ENCODE assay signal across 9 mouse cellular contexts in genomic region chr11:72457995-72458496, GRCm38 (mm10). TPM values are rescaled to one million over a fixed set of nuclear protein-coding genes. Genes with fewer than 3 reads are reported as not detected.
DNase-seq lines count a peak whose midpoint lies in the region; ATAC-seq and TF ChIP-seq lines count a peak whose summit lies in the region.
"Had no signal": no experiment of that assay in that cellular context is flagged by ENCODE, and none has a peak within 500 bp of the region (broad histone marks: within the 10 kb centered on the region; RNA-seq: fewer than 3 reads in every experiment).

No protein-coding gene starts in this region.

- peak; percentile 59; the same call in 1 of the 2 replicates for ATAC-seq in hindbrain, embryonic 15.5 days (ENCODE audit: low FRiP score, low read depth)
- no peak for ATAC-seq in hindbrain, embryonic 11.5 days (ENCODE audit: low FRiP score)
- peak; percentile 69 for ATAC-seq in stomach, embryonic 16.5 days (ENCODE audit: insufficient read depth, low FRiP score)
- no peak for ATAC-seq in erythroblast, adult 5-6 weeks (replicated peaks; ENCODE audit: low FRiP score, poor library complexity, severe bottlenecking)

- H3K4me2 ChIP-seq in hindbrain, embryonic 15.5 days: no peak overlapping the region
- H3K4me2 ChIP-seq in hindbrain, embryonic 11.5 days (replicated peaks; ENCODE audit: low read depth, low read length): no peak overlapping the region
- H3K4me2 ChIP-seq in stomach, embryonic 16.5 days (ENCODE audit: low read depth, low read length): no peak overlapping the region

- H3K27ac ChIP-seq in hindbrain, embryonic 15.5 days (replicated peaks): no peak overlapping the region
- H3K27ac ChIP-seq in hindbrain, embryonic 11.5 days (ENCODE audit: low read depth, low read length): no peak overlapping the region
- peak overlapping the region; percentile 64 for H3K27ac ChIP-seq in liver, adult 2 months (replicated peaks; ENCODE audit: insufficient read depth, low read depth, low read length)
- H3K27ac ChIP-seq in stomach, embryonic 16.5 days (ENCODE audit: low read length): peak overlapping the region; percentile 45; the same call in 1 of the 2 replicates

- no peak for TF ChIP-seq POLR2A in liver, adult 2 months (IDR thresholded peaks at IDR 0.05; ENCODE audit: extremely low read depth, insufficient read depth, low read length)

- intact Hi-C loops in heart, postnatal 14 days (cut with DNase I): loop anchor here (2.0 kb wide), 1 partner anchor 31 kb away; the partner anchor contains the start of gene Spns2

- H3K36me3 ChIP-seq in hindbrain, embryonic 15.5 days: peaks cover 15% of the 10 kb centered on the region; the same call in 1 of the 2 replicates
- H3K36me3 ChIP-seq in hindbrain, embryonic 11.5 days (ENCODE audit: control insufficient read depth, insufficient read depth, low read length): no peaks in the 10 kb centered on the region
- peaks cover 11% of the 10 kb centered on the region for H3K36me3 ChIP-seq in liver, adult 2 months (ENCODE audit: control insufficient read depth, insufficient read depth, low read length)
- H3K36me3 ChIP-seq in stomach, embryonic 16.5 days (ENCODE audit: control insufficient read depth, insufficient read depth, low read length): no peaks in the 10 kb centered on the region

- DNase-seq in hindbrain, embryonic 11.5 days (ENCODE audit: low spot score): no peak
- peak; percentile 54 to 55 for DNase-seq in heart, postnatal 14 days
- DNase-seq in liver, adult 2 months (ENCODE audit: extremely low read depth, low read depth, low spot score): no peak
- no peak for DNase-seq in urinary bladder, postnatal 10 days (ENCODE audit: low spot score)
- DNase-seq in layer of hippocampus, adult 8-10 months (ENCODE audit: low spot score in 2 of 2): no peak

- H3K79me2 ChIP-seq in liver, adult 2 months (ENCODE audit: control insufficient read depth, insufficient read depth, low read length): no peaks in the 10 kb centered on the region; the same call in 1 of the 2 replicates

- no peak overlapping the region for H3K9ac ChIP-seq in hindbrain, embryonic 15.5 days
- H3K9ac ChIP-seq in hindbrain, embryonic 11.5 days (ENCODE audit: low read depth, low read length): no peak overlapping the region
- peak overlapping the region; percentile 35; the same call in 1 of the 2 replicates for H3K9ac ChIP-seq in liver, adult 2 months (ENCODE audit: low read depth, low read length)
- 0 out of 2 replicates have a peak overlapping the region, but pooled peaks have one; percentile 29 for H3K9ac ChIP-seq in stomach, embryonic 16.5 days (ENCODE audit: low read length)

- TF ChIP-seq CTCF in liver, adult 2 months (IDR thresholded peaks at IDR 0.05; ENCODE audit: low read depth, low read length): no peak

- no peaks in the 10 kb centered on the region for H3K27me3 ChIP-seq in hindbrain, embryonic 15.5 days
- no peaks in the 10 kb centered on the region for H3K27me3 ChIP-seq in hindbrain, embryonic 11.5 days (ENCODE audit: control insufficient read depth, insufficient read depth, low read length)
- H3K27me3 ChIP-seq in liver, adult 2 months (ENCODE audit: control insufficient read depth, insufficient read depth, low read length): no peaks in the 10 kb centered on the region
- H3K27me3 ChIP-seq in stomach, embryonic 16.5 days (ENCODE audit: control insufficient read depth, insufficient read depth, low read length): no peaks in the 10 kb centered on the region

- no peaks in the 10 kb centered on the region for H3K9me3 ChIP-seq in hindbrain, embryonic 15.5 days
- H3K9me3 ChIP-seq in hindbrain, embryonic 11.5 days (ENCODE audit: control insufficient read depth, low read length): no peaks in the 10 kb centered on the region
- no peaks in the 10 kb centered on the region for H3K9me3 ChIP-seq in stomach, embryonic 16.5 days (replicated peaks; ENCODE audit: control insufficient read depth, low read length)

- H3K4me1 ChIP-seq in hindbrain, embryonic 15.5 days (replicated peaks): peaks cover 5% of the 10 kb centered on the region; the same call in 1 of the 2 replicates
- H3K4me1 ChIP-seq in hindbrain, embryonic 11.5 days (replicated peaks; ENCODE audit: control insufficient read depth, insufficient read depth, low read length): peaks cover 7% of the 10 kb centered on the region
- H3K4me1 ChIP-seq in liver, adult 2 months (ENCODE audit: control insufficient read depth, insufficient read depth, low read length): peaks cover 14% of the 10 kb centered on the region
- H3K4me1 ChIP-seq in stomach, embryonic 16.5 days (ENCODE audit: control insufficient read depth, insufficient read depth, low read length): peaks cover 12% of the 10 kb centered on the region; the same call in 1 of the 2 replicates

- WGBS in hindbrain, embryonic 15.5 days: 77% methylated on average over 12 of the region's 12 CpGs
- WGBS in hindbrain, embryonic 11.5 days: 72% methylated on average over 12 of the region's 12 CpGs
- 72% methylated on average over 12 of the region's 12 CpGs for WGBS in liver, adult 2 months
- WGBS in stomach, embryonic 16.5 days: 56% methylated on average over 12 of the region's 12 CpGs

- H3K4me3 ChIP-seq in hindbrain, embryonic 15.5 days: no peak overlapping the region
- H3K4me3 ChIP-seq in hindbrain, embryonic 11.5 days (ENCODE audit: low read depth, low read length): no peak overlapping the region
- peak overlapping the region; percentile 9; the same call in 1 of the 2 replicates for H3K4me3 ChIP-seq in liver, adult 2 months (ENCODE audit: insufficient read depth, low read depth, low read length)
- no peak overlapping the region for H3K4me3 ChIP-seq in stomach, embryonic 16.5 days (replicated peaks; ENCODE audit: low read length)
- H3K4me3 ChIP-seq: myocyte had no signal

RNA-seq across cellular contexts. Expression of gene Mybbp1a, which starts 16.9 kb away (rescaled TPM):
- 62.1 and 65.9 TPM in 2 replicates for polyA plus RNA-seq in hindbrain, embryonic 15.5 days (2015; fragmentation: Nextera tagmentation; extraction: Ambion mirVana)
- 112 and 145 TPM in 2 replicates for polyA plus RNA-seq in hindbrain, embryonic 11.5 days (2014; fragmentation: Nextera tagmentation; extraction: Ambion mirVana)
- total RNA-seq in heart, postnatal 14 days (2021): 10 to 100 TPM; 38.0 to 38.4 TPM
- total RNA-seq in liver, adult 2 months (2014; rRNA removed): 13.7 and 18.8 TPM in 2 replicates
- 14.8 and 21.6 TPM in 2 replicates for polyA plus RNA-seq in liver, adult 2 months (2012; rRNA removed)
- 117 and 133 TPM in 2 replicates for polyA plus RNA-seq in stomach, embryonic 16.5 days (2015; fragmentation: Nextera tagmentation; extraction: Ambion mirVana)
- 10 to 100 TPM; 55.2 to 64.5 (median 57.8) TPM for total RNA-seq in layer of hippocampus, adult 8-10 months (2022)
- total RNA-seq in erythroblast, adult 5-6 weeks (2015; ENCODE audit: low replicate concordance): 44.7 and 49.6 TPM in 2 replicates
- 11.8 and 27.4 TPM in 2 replicates for total RNA-seq in erythroblast, adult 5-6 weeks (2017; ENCODE audit: low replicate concordance)

RNA-seq across cellular contexts. Expression of gene Ggt6, which starts 22.7 kb away (rescaled TPM):
- not detected in 2 replicates for polyA plus RNA-seq in hindbrain, embryonic 15.5 days (2015; fragmentation: Nextera tagmentation; extraction: Ambion mirVana)
- not detected in 2 replicates for polyA plus RNA-seq in hindbrain, embryonic 11.5 days (2014; fragmentation: Nextera tagmentation; extraction: Ambion mirVana)
- under 1 TPM in 1 of 2 experiments, not detected in 1; 0.39 TPM for total RNA-seq in heart, postnatal 14 days (2021)
- 13.6 and 16.2 TPM in 2 replicates for total RNA-seq in liver, adult 2 months (2014; rRNA removed)
- polyA plus RNA-seq in liver, adult 2 months (2012; rRNA removed): 33.7 and 44.3 TPM in 2 replicates
- 8.1 and 8.9 TPM in 2 replicates for polyA plus RNA-seq in stomach, embryonic 16.5 days (2015; fragmentation: Nextera tagmentation; extraction: Ambion mirVana)
- under 1 TPM in 1 of 4 experiments, not detected in 3; 0.23 TPM for total RNA-seq in layer of hippocampus, adult 8-10 months (2022)
- not detected in 2 replicates for total RNA-seq in erythroblast, adult 5-6 weeks (2015; ENCODE audit: low replicate concordance)
- total RNA-seq in erythroblast, adult 5-6 weeks (2017; ENCODE audit: low replicate concordance): not detected in 2 replicates
- polyA plus RNA-seq: myocyte had no signal

RNA-seq across cellular contexts. Expression of gene Spns2, which starts 31.7 kb away (rescaled TPM):
- 9.7 and 11.4 TPM in 2 replicates for polyA plus RNA-seq in hindbrain, embryonic 15.5 days (2015; fragmentation: Nextera tagmentation; extraction: Ambion mirVana)
- 5.3 and 6.2 TPM in 2 replicates for polyA plus RNA-seq in hindbrain, embryonic 11.5 days (2014; fragmentation: Nextera tagmentation; extraction: Ambion mirVana)
- total RNA-seq in heart, postnatal 14 days (2021): 10 to 100 TPM; 16.5 to 16.8 TPM
- 25.4 and 41.1 TPM in 2 replicates for total RNA-seq in liver, adult 2 months (2014; rRNA removed)
- polyA plus RNA-seq in liver, adult 2 months (2012; rRNA removed): 47.3 and 65.1 TPM in 2 replicates
- polyA plus RNA-seq in stomach, embryonic 16.5 days (2015; fragmentation: Nextera tagmentation; extraction: Ambion mirVana): 5.7 and 7.3 TPM in 2 replicates
- 100 to 1,000 TPM in 1 of 4 experiments, 10 to 100 TPM in 3; 84.0 to 104 (median 92.3) TPM for total RNA-seq in layer of hippocampus, adult 8-10 months (2022)
- 1.3 TPM in 1 of 2 replicates, not detected in the other for total RNA-seq in erythroblast, adult 5-6 weeks (2015; ENCODE audit: low replicate concordance)
- 1.4 and 2.0 TPM in 2 replicates for total RNA-seq in erythroblast, adult 5-6 weeks (2017; ENCODE audit: low replicate concordance)

RNA-seq across cellular contexts. Expression of gene Smtnl2, which starts 46.5 kb away (rescaled TPM):
- 9.9 and 10.2 TPM in 2 replicates for polyA plus RNA-seq in hindbrain, embryonic 15.5 days (2015; fragmentation: Nextera tagmentation; extraction: Ambion mirVana)
- 4.7 and 8.7 TPM in 2 replicates for polyA plus RNA-seq in hindbrain, embryonic 11.5 days (2014; fragmentation: Nextera tagmentation; extraction: Ambion mirVana)
- total RNA-seq in heart, postnatal 14 days (2021): 10 to 100 TPM; 27.1 to 30.5 TPM
- 0.47 and 0.55 TPM in 2 replicates for total RNA-seq in liver, adult 2 months (2014; rRNA removed)
- polyA plus RNA-seq in liver, adult 2 months (2012; rRNA removed): 0.43 and 0.93 TPM in 2 replicates
- polyA plus RNA-seq in stomach, embryonic 16.5 days (2015; fragmentation: Nextera tagmentation; extraction: Ambion mirVana): 44.0 and 46.2 TPM in 2 replicates
- total RNA-seq in layer of hippocampus, adult 8-10 months (2022): 1 to 10 TPM; 1.3 to 3.9 (median 2.0) TPM
- total RNA-seq in erythroblast, adult 5-6 weeks (2015; ENCODE audit: low replicate concordance): not detected in 2 replicates
- total RNA-seq in erythroblast, adult 5-6 weeks (2017; ENCODE audit: low replicate concordance): not detected in 2 replicates

Comparison
In these comparisons a context has a peak if more than half of its experiments do, and no peak if none do; other contexts are left out.
1. ATAC-seq: peak in hindbrain, embryonic 15.5 days (single experiment) and stomach, embryonic 16.5 days (single experiment); none in hindbrain, embryonic 11.5 days (single experiment) and erythroblast, adult 5-6 weeks (single experiment).
2. H3K27ac ChIP-seq: peak in liver, adult 2 months (single experiment) and stomach, embryonic 16.5 days (single experiment); none in hindbrain, embryonic 15.5 days (single experiment) and hindbrain, embryonic 11.5 days (single experiment).
3. H3K9ac ChIP-seq: peak in liver, adult 2 months (single experiment) and stomach, embryonic 16.5 days (single experiment); none in hindbrain, embryonic 15.5 days (single experiment) and hindbrain, embryonic 11.5 days (single experiment).
4. DNase-seq: peak in heart, postnatal 14 days (2 of 2); none in hindbrain, embryonic 11.5 days (single experiment), liver, adult 2 months (single experiment), urinary bladder, postnatal 10 days (single experiment) and layer of hippocampus, adult 8-10 months (0 of 2).
5. RNA of gene Ggt6, which starts 22.7 kb away (total RNA-seq): 13.6 to 16.2 TPM in liver, adult 2 months; 0.39 TPM in heart, postnatal 14 days, 0.23 TPM in layer of hippocampus, adult 8-10 months and not detected in erythroblast, adult 5-6 weeks; every median in the first group is over 10 times any median in the second.